Mouse (Mus musculus) thymus, adult 2 months (tissue): ENCODE measurements around the gene Pgap3.

Experiments
- CTCF ChIP-seq: fragments of 200-500 bp; IDR thresholded peaks from 2 replicates; pipeline ENCODE4 v1.5.1; 2012; ENCODE audit warnings: mild to moderate bottlenecking, control low read depth, low read length, moderate library complexity, borderline replicate concordance; ENCODE audit not compliant: control insufficient read depth, poor library complexity, insufficient read depth; ENCODE audit errors: extremely low read depth
- POLR2A ChIP-seq: fragments of 200-500 bp; IDR thresholded peaks from 2 replicates; pipeline ENCODE4 v1.6.1; 2012; ENCODE audit warnings: mild to moderate bottlenecking, low read length, control low read depth, moderate library complexity; ENCODE audit not compliant: control insufficient read depth, poor library complexity, insufficient read depth; ENCODE audit errors: extremely low read depth

DNA sequence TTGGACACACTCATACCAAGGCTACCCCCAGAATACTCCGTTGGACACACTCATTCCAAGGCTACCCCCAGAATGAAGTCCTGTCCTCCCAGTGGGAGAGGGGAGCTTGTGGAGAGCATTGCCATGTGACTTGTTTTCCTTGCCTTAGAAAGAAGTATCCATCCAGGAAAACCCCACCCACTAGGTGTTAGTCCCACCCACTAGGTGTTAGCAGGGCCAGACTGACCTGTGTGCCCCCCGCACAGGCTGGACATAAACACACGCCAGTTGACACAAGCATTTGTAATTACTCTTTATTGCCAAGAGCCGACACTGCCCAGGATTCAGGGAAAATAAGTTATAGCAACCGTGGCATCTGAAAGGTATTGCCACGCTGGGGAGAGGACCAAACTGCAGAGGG lies 37.2 kb upstream of the Pgap3 start:
- TF ChIP-seq CTCF (no peak), POLR2A (no peak)
